Mouse (Mus musculus): ENCODE measurements around the gene Ppox. TPM values are rescaled to one million over a fixed set of nuclear protein-coding genes. Genes with fewer than 3 reads are reported as not detected.

Ppox gene
- polyA plus RNA-seq, 1 experiment from 2014 or later = 54.5 TPM

DNA sequence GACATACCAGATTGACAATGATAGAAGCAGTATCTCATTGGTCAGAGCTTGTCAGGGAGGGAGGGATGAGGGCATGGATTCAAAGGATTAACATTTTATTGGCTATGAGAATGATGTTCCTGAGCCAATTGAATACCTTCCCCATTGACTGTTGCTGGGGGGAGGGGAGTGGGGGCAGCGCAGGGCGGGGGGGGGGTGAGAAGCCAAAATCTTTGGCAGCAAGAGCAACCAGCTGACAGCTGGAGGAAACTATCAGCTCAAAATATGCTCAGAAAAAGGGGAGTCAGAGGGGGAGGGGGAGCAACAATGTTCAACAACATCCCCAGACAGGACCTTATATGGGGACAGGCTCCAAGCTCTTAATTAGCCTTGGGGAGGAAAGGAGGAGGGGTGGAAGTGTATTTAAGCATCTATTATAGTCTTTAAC, 17.8 kb downstream of the Ppox start:
- ATAC-seq (ENCODE audit: insufficient read depth, low FRiP score) = peak; percentile 84
- WGBS = 0% methylated on average over 2 of the region's 2 CpGs

DNA sequence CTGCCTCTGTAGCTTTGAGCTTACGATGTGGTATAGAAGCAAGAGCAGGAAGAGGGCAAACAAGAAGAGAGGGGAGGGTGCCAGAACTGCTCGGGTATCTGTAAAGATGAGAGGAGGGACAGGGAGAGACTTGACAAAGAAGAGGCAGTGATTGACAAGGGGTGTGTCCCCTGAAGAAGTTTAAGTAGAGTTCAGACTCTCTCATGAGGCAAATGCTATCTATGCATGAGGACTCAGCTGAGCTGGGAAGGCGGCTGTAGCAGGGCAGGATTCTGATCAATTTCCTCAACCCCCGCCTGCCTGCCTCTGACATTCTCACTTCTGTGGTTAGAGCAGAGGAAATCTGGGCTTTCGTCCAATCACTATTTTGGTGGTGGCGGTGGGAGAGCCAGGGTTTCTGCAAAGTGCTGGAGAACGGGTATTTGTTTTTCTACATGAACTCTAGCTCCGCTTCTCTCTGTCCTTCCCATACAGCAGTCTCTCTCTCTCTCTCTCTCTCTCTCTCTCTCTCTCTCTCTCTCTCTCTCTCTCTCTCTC, 18.3 kb downstream of the Ppox start:
- Histone ChIP-seq H3K4me2 (ENCODE audit: low read depth, low read length) (peak overlapping the region; percentile 54), H3K9me3 (replicated peaks; ENCODE audit: control insufficient read depth, low read length) (no peaks in the 10 kb centered on the region), H3K4me1 (ENCODE audit: control insufficient read depth, insufficient read depth, low read length) (peaks cover 23% of the 10 kb centered on the region), H3K9ac (ENCODE audit: low read length) (peak overlapping the region; percentile 43), H3K36me3 (ENCODE audit: control insufficient read depth, insufficient read depth, low read length) (no peaks in the 10 kb centered on the region), H3K27me3 (ENCODE audit: control insufficient read depth, insufficient read depth, low read length) (no peaks in the 10 kb centered on the region), H3K4me3 (replicated peaks; ENCODE audit: low read length) (peak overlapping the region; percentile 28), H3K27ac (ENCODE audit: low read length) (peak overlapping the region; percentile 96)
- peak; percentile 80 for ATAC-seq (ENCODE audit: insufficient read depth, low FRiP score)
- 2% methylated on average over 8 of the region's 8 CpGs for WGBS

More for the DNA sequence above, 17.8 kb downstream of the Ppox start:
- H3K27ac ChIP-seq (ENCODE audit: low read length) = peak overlapping the region; percentile 96
- no peaks in the 10 kb centered on the region for H3K27me3 ChIP-seq (ENCODE audit: control insufficient read depth, insufficient read depth, low read length)
- peak overlapping the region; percentile 28; the same call in 1 of the 2 replicates for H3K4me3 ChIP-seq (replicated peaks; ENCODE audit: low read length)
- H3K36me3 ChIP-seq (ENCODE audit: control insufficient read depth, insufficient read depth, low read length) = no peaks in the 10 kb centered on the region
- no peak overlapping the region for H3K9ac ChIP-seq (ENCODE audit: low read length)
- no peaks in the 10 kb centered on the region for H3K9me3 ChIP-seq (replicated peaks; ENCODE audit: control insufficient read depth, low read length)
- peak overlapping the region; percentile 54 for H3K4me2 ChIP-seq (ENCODE audit: low read depth, low read length)
- H3K4me1 ChIP-seq (ENCODE audit: control insufficient read depth, insufficient read depth, low read length) = peaks cover 21% of the 10 kb centered on the region

DNA sequence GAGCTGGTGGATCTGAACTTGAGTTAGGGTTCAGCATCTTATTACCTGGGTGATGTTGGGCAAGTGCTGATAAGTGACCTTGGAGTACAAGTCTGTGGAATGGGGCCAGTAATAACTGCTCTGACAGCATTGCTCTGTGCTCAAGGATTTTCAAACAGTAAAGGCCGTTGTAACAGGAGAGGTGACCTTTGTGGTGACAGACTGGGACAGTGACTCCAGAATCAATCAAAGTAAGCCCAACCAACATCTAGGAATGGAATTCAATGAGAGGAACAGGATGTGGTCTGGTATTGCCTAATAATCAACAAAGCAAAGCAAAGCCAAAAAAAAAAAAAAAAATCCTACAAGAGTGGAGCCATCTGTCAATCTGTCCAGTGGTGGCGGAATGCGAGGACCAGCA, 20.7 kb downstream of the Ppox start:
- H3K9me3 ChIP-seq (replicated peaks; ENCODE audit: control insufficient read depth, low read length) = no peaks in the 10 kb centered on the region
- WGBS = 43% methylated on average over 3 of the region's 3 CpGs

DNA sequence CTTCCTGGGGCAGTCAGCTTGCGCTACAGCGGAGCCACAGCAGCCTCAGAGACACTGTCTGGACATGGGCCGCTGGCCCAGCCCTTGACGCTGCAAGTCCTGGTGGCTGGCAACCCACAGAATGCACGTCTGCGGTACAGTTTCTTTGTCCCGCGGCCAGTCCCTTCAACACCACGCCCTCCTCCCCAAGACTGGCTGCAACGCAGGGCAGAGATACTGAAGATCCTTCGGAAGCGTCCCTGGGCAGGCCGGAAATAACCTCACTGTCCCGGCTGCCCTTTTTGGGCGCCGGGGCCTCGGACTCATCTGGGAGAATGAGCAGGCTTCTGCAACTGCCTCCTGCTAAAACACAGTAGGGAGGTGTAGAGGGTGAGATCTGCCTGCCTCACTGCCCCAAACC, 22.1 kb downstream of the Ppox start:
- Histone ChIP-seq H3K4me2 (ENCODE audit: low read depth, low read length) (no peak overlapping the region), H3K9ac (ENCODE audit: low read length) (no peak overlapping the region), H3K36me3 (ENCODE audit: control insufficient read depth, insufficient read depth, low read length) (no peaks in the 10 kb centered on the region), H3K27ac (ENCODE audit: low read length) (no peak overlapping the region), H3K9me3 (replicated peaks; ENCODE audit: control insufficient read depth, low read length) (0 out of 2 replicates have a peak, but pooled peaks cover 2% of the 10 kb centered on the region), H3K27me3 (ENCODE audit: control insufficient read depth, insufficient read depth, low read length) (no peaks in the 10 kb centered on the region), H3K4me3 (replicated peaks; ENCODE audit: low read length) (no peak overlapping the region), H3K4me1 (ENCODE audit: control insufficient read depth, insufficient read depth, low read length) (peaks cover 24% of the 10 kb centered on the region)
- no peak for ATAC-seq (ENCODE audit: insufficient read depth, low FRiP score)
- WGBS = 72% methylated on average over 17 of the region's 17 CpGs

More for the DNA sequence above, 20.7 kb downstream of the Ppox start:
- H3K27ac ChIP-seq (ENCODE audit: low read length) = no peak overlapping the region
- H3K4me2 ChIP-seq (ENCODE audit: low read depth, low read length) = no peak overlapping the region
- no peak overlapping the region for H3K9ac ChIP-seq (ENCODE audit: low read length)
- peaks cover 24% of the 10 kb centered on the region for H3K4me1 ChIP-seq (ENCODE audit: control insufficient read depth, insufficient read depth, low read length)
- no peak for ATAC-seq (ENCODE audit: insufficient read depth, low FRiP score)
- no peaks in the 10 kb centered on the region for H3K36me3 ChIP-seq (ENCODE audit: control insufficient read depth, insufficient read depth, low read length)
- no peak overlapping the region for H3K4me3 ChIP-seq (replicated peaks; ENCODE audit: low read length)
- no peaks in the 10 kb centered on the region for H3K27me3 ChIP-seq (ENCODE audit: control insufficient read depth, insufficient read depth, low read length)

DNA sequence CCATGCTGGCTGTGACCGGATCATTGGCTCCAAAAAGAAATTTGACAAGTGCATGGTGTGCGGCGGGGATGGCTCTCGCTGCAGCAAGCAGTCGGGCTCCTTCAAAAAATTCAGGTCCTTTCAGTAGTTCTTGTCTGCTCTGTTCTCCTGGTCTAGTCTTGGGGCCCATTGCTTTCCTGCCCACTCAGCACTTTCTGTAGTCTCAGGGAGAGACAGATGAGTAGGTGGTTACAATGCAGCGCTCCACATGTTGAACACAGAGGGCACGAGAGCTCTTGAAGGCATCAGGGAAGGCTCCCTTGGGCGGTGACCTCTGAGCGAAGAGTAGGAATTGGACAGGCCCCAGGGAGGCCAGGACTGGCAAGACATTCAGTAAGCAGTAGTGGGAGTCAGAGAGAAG, 23.2 kb downstream of the Ppox start:
- Histone ChIP-seq H3K9me3 (replicated peaks; ENCODE audit: control insufficient read depth, low read length) (0 out of 2 replicates have a peak, but pooled peaks cover 2% of the 10 kb centered on the region), H3K4me1 (ENCODE audit: control insufficient read depth, insufficient read depth, low read length) (peaks cover 21% of the 10 kb centered on the region), H3K27ac (ENCODE audit: low read length) (no peak overlapping the region), H3K36me3 (ENCODE audit: control insufficient read depth, insufficient read depth, low read length) (0 out of 2 replicates have a peak, but pooled peaks cover 2% of the 10 kb centered on the region), H3K9ac (ENCODE audit: low read length) (no peak overlapping the region), H3K4me2 (ENCODE audit: low read depth, low read length) (no peak overlapping the region), H3K4me3 (replicated peaks; ENCODE audit: low read length) (no peak overlapping the region), H3K27me3 (ENCODE audit: control insufficient read depth, insufficient read depth, low read length) (no peaks in the 10 kb centered on the region)
- 87% methylated on average over 9 of the region's 9 CpGs for WGBS
- no peak for ATAC-seq (ENCODE audit: insufficient read depth, low FRiP score)

DNA sequence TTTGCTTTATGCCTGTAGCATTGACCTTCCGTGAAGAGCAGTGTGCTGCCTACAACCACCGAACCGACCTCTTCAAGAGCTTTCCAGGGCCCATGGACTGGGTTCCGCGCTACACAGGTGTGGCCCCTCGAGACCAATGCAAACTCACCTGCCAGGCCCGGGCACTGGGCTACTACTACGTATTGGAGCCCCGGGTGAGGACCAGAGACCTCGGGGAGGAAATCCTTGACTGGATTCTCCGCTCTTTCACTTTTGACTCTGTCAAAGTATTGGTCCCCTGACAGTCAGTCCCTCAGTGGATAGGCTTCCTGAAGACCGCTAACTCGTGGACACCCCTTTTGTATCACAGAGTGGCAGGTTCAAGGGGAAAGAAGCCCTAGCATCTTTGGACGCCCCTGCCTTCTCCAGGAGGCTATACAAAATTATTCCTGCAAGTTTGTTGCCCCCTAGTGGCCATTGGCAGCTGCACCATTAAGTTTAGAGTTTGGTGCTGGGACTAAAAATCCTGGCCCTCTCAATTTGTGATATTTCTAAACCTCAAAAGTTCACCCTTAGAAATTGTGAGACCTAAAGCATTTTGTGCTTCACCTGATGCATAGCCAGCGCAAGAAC, 23.9 kb downstream of the Ppox start:
- no peak for ATAC-seq (ENCODE audit: insufficient read depth, low FRiP score)
- Histone ChIP-seq H3K4me3 (replicated peaks; ENCODE audit: low read length) (no peak overlapping the region), H3K4me2 (ENCODE audit: low read depth, low read length) (no peak overlapping the region), H3K27ac (ENCODE audit: low read length) (no peak overlapping the region), H3K36me3 (ENCODE audit: control insufficient read depth, insufficient read depth, low read length) (0 out of 2 replicates have a peak, but pooled peaks cover 2% of the 10 kb centered on the region), H3K9ac (ENCODE audit: low read length) (no peak overlapping the region), H3K27me3 (ENCODE audit: control insufficient read depth, insufficient read depth, low read length) (no peaks in the 10 kb centered on the region), H3K4me1 (ENCODE audit: control insufficient read depth, insufficient read depth, low read length) (peaks cover 22% of the 10 kb centered on the region), H3K9me3 (replicated peaks; ENCODE audit: control insufficient read depth, low read length) (0 out of 2 replicates have a peak, but pooled peaks cover 2% of the 10 kb centered on the region)
- WGBS = 58% methylated on average over 15 of the region's 15 CpGs

DNA sequence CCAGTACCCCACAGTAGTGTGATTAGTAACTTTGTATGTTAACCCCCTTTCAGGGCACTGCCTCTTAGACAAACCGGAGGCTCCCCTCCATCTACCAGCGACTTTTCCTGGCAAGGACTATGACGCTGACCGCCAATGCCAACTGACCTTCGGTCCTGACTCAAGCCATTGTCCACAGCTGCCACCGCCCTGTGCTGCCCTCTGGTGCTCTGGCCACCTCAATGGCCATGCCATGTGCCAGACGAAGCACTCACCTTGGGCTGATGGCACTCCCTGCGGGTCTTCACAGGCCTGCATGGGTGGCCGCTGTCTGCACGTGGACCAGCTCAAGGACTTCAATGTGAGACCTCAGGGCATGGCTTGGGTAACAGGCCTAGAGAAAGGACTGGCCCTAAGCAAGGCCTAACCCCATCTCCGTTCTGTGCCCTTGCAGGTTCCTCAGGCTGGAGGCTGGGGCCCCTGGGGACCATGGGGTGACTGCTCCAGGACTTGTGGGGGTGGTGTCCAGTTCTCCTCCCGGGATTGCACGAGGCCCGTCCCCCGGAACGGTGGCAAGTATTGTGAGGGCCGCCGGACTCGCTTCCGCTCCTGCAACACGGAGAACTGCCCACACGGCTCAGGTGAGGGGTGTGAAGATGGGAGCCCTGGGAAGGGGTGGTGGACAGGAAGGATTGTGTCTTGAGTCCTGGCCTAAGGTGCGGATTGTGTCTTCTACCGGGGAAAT, 24.7 kb downstream of the Ppox start:
- 86% methylated on average over 24 of the region's 24 CpGs for WGBS
- 0 out of 2 replicates have a peak, but pooled peaks cover 2% of the 10 kb centered on the region for H3K36me3 ChIP-seq (ENCODE audit: control insufficient read depth, insufficient read depth, low read length)

DNA sequence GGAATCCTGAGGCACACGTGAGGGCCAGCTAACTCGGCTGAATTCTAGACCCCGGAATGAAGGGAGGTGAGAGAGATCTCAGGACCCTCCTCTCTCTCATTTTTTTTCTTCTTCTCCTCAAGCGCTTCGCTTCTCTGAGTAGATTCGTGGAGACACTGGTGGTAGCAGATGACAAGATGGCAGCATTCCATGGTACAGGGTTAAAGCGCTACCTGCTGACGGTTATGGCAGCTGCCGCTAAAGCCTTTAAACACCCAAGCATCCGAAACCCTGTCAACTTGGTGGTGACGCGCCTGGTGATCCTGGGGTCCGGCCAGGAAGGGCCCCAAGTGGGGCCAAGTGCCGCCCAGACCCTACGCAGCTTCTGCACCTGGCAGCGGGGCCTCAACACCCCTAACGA, 28.6 kb downstream of the Ppox start:
- Histone ChIP-seq H3K36me3 (ENCODE audit: control insufficient read depth, insufficient read depth, low read length) (0 out of 2 replicates have a peak, but pooled peaks cover 2% of the 10 kb centered on the region), H3K27me3 (ENCODE audit: control insufficient read depth, insufficient read depth, low read length) (no peaks in the 10 kb centered on the region), H3K27ac (ENCODE audit: low read length) (peak overlapping the region; percentile 92), H3K4me1 (ENCODE audit: control insufficient read depth, insufficient read depth, low read length) (peaks cover 36% of the 10 kb centered on the region), H3K9ac (ENCODE audit: low read length) (peak overlapping the region; percentile 66), H3K9me3 (replicated peaks; ENCODE audit: control insufficient read depth, low read length) (0 out of 2 replicates have a peak, but pooled peaks cover 2% of the 10 kb centered on the region), H3K4me2 (ENCODE audit: low read depth, low read length) (peak overlapping the region; percentile 56), H3K4me3 (replicated peaks; ENCODE audit: low read length) (peak overlapping the region; percentile 48)
- no peak for ATAC-seq (ENCODE audit: insufficient read depth, low FRiP score)
- 53% methylated on average over 17 of the region's 17 CpGs for WGBS

More for the DNA sequence above, 24.7 kb downstream of the Ppox start:
- peaks cover 21% of the 10 kb centered on the region for H3K4me1 ChIP-seq (ENCODE audit: control insufficient read depth, insufficient read depth, low read length)
- H3K9me3 ChIP-seq (replicated peaks; ENCODE audit: control insufficient read depth, low read length) = 0 out of 2 replicates have a peak, but pooled peaks cover 2% of the 10 kb centered on the region
- H3K27me3 ChIP-seq (ENCODE audit: control insufficient read depth, insufficient read depth, low read length) = no peaks in the 10 kb centered on the region
- H3K4me3 ChIP-seq (replicated peaks; ENCODE audit: low read length) = no peak overlapping the region
- H3K9ac ChIP-seq (ENCODE audit: low read length) = no peak overlapping the region
- no peak overlapping the region for H3K4me2 ChIP-seq (ENCODE audit: low read depth, low read length)
- ATAC-seq (ENCODE audit: insufficient read depth, low FRiP score) = no peak
- H3K27ac ChIP-seq (ENCODE audit: low read length) = no peak overlapping the region
